Mouse (Mus musculus): ENCODE measurements around the gene Cldn34b4.

Cldn34b4 gene

GRCm38 (mm10) chrX:76393050-76393449, at the start of gene Cldn34b4:
Gene Cldn34b4, plus strand, starts transcription at chrX:76393350.
- no peak for DNase-seq (ENCODE audit: low spot score)

Measured in urinary bladder, postnatal 14 days (tissue).